Mouse (Mus musculus): ENCODE results near the gene Mapkapk5.
A peak's percentile ranks its signal among the peaks of the same experiment; 100 is the strongest.
"Not testable (repeated sequence)": the region's sequence is repeated elsewhere in the genome, so short reads cannot be mapped to it uniquely, and the experiment has no call there.

Mapkapk5 gene

GRCm38 (mm10) chr5:121564468-121564895, 18.8 kb upstream of the Mapkapk5 start:
- peak; percentile 95 for DNase-seq (ENCODE audit: low read depth, low spot score)

GRCm38 (mm10) chr5:121562436-121562835, 16.7 kb upstream of the Mapkapk5 start:
- DNase-seq (ENCODE audit: low read depth, low spot score) = peak; percentile 58

GRCm38 (mm10) chr5:121549196-121549595, 3.5 kb upstream of the Mapkapk5 start:
- DNase-seq (ENCODE audit: low read depth, low spot score) = no peak

GRCm38 (mm10) chr5:121547084-121547483, 1.4 kb upstream of the Mapkapk5 start:
- no peak for DNase-seq (ENCODE audit: low read depth, low spot score)

GRCm38 (mm10) chr5:121546530-121546895, 808 bp upstream of the Mapkapk5 start:
- DNase-seq (ENCODE audit: low read depth, low spot score) = peak; percentile 81

- DNase-seq (ENCODE audit: low read depth, low spot score) = peak; percentile 54
These were observed 554 bp downstream of the Mapkapk5 start, which contains the start of the genes Adam1a and Gm42878 for GRCm38 (mm10) chr5:121544910-121545792. Gene Adam1a, minus strand, starts transcription at chr5:121545482. Gene Gm42878, minus strand, starts transcription at chr5:121545482.

GRCm38 (mm10) chr5:121543370-121543769, 2.3 kb downstream of the Mapkapk5 start:
- no peak for DNase-seq (ENCODE audit: low read depth, low spot score)

- DNase-seq (ENCODE audit: low read depth, low spot score) = peak; percentile 64
These were observed 4.5 kb downstream of the Mapkapk5 start for GRCm38 (mm10) chr5:121541235-121541634.

GRCm38 (mm10) chr5:121540066-121540465, 5.6 kb downstream of the Mapkapk5 start:
- DNase-seq (ENCODE audit: low read depth, low spot score) = peak; percentile 51

GRCm38 (mm10) chr5:121537588-121537987, 8.1 kb downstream of the Mapkapk5 start:
- DNase-seq (ENCODE audit: low read depth, low spot score) = no peak

GRCm38 (mm10) chr5:121536921-121537555, 8.7 kb downstream of the Mapkapk5 start:
- peak; percentile 71 for DNase-seq (ENCODE audit: low read depth, low spot score)

- DNase-seq (ENCODE audit: low read depth, low spot score) = no peak
These were observed 10.6 kb downstream of the Mapkapk5 start for GRCm38 (mm10) chr5:121535116-121535515.

GRCm38 (mm10) chr5:121534521-121534920, 11.2 kb downstream of the Mapkapk5 start:
- DNase-seq (ENCODE audit: low read depth, low spot score) = peak; percentile 85

GRCm38 (mm10) chr5:121526961-121527360, 18.7 kb downstream of the Mapkapk5 start:
- DNase-seq (ENCODE audit: low read depth, low spot score) = peak; percentile 73

GRCm38 (mm10) chr5:121526526-121526925, 19.2 kb downstream of the Mapkapk5 start:
- DNase-seq (ENCODE audit: low read depth, low spot score) = no peak

GRCm38 (mm10) chr5:121525774-121526450, 19.8 kb downstream of the Mapkapk5 start:
- DNase-seq (ENCODE audit: low read depth, low spot score) = no peak

GRCm38 (mm10) chr5:121519758-121520157, 25.9 kb downstream of the Mapkapk5 start:
- not testable (repeated sequence) for DNase-seq (ENCODE audit: low read depth, low spot score)

- no peak for DNase-seq (ENCODE audit: low read depth, low spot score)
These were observed 26.7 kb downstream of the Mapkapk5 start for GRCm38 (mm10) chr5:121518983-121519382.

- DNase-seq (ENCODE audit: low read depth, low spot score) = no peak
These were observed 35.7 kb downstream of the Mapkapk5 start for GRCm38 (mm10) chr5:121510009-121510408.

GRCm38 (mm10) chr5:121506846-121507245, 38.9 kb downstream of the Mapkapk5 start:
- DNase-seq (ENCODE audit: low read depth, low spot score) = peak; percentile 51

- DNase-seq (ENCODE audit: low read depth, low spot score) = no peak
These were observed 42.5 kb downstream of the Mapkapk5 start, which contains the start of gene Adam1b for GRCm38 (mm10) chr5:121503231-121503630. Gene Adam1b, minus strand, starts transcription at chr5:121503435.
